Mouse (Mus musculus) small intestine, adult 2 months (tissue): Measurements from ENCODE around the gene Metrn.

Experiments
- CTCF ChIP-seq: fragments of 200-500 bp; IDR thresholded peaks from 2 replicates; pipeline ENCODE4 v1.5.1; 2012; ENCODE audit warnings: low read depth, mild to moderate bottlenecking, control low read depth, inconsistent platforms, low read length, moderate library complexity, mixed read lengths; ENCODE audit not compliant: insufficient replicate concordance, insufficient read length; ENCODE audit errors: extremely low read depth
- POLR2A ChIP-seq: fragments of 200-500 bp; IDR thresholded peaks from 2 replicates; pipeline ENCODE4 v1.6.1; 2012; ENCODE audit warnings: low read depth, mild to moderate bottlenecking, control low read depth, inconsistent platforms, low read length, moderate library complexity

- TF ChIP-seq POLR2A = peak; percentile 59; the same call in 1 of the 2 replicates
- TF ChIP-seq CTCF = no peak
Measured at GRCm38 (mm10) chr17:25791843-25792527, 5.0 kb downstream of the Metrn start.
